In genomic region chr9:14909981-14910380, GRCm38 (mm10) we compare ENCODE assay signal across 23 mouse cellular contexts. TPM values are rescaled to one million over a fixed set of nuclear protein-coding genes. Genes with fewer than 3 reads are reported as not detected.
DNase-seq lines count a peak whose midpoint lies in the region; ATAC-seq lines count a peak whose summit lies in the region.
"Had no signal": no experiment of that assay in that cellular context is flagged by ENCODE, and none has a peak within 500 bp of the region (broad histone marks: within the 10 kb centered on the region; RNA-seq: fewer than 3 reads in every experiment).

No protein-coding gene starts in this region.

- 29% methylated on average over 5 of the region's 5 CpGs for WGBS in forebrain, embryonic 16.5 days
- WGBS in forebrain, embryonic 13.5 days: 25% methylated on average over 5 of the region's 5 CpGs
- whole genome bisulfite sequencing in hindbrain, embryonic 15.5 days: 13% methylated on average over 5 of the region's 5 CpGs
- 14% methylated on average over 5 of the region's 5 CpGs for WGBS in midbrain, embryonic 15.5 days

- no peak overlapping the region for H3K4me2 ChIP-seq in forebrain, embryonic 16.5 days (ENCODE audit: low read length)
- no peak overlapping the region for H3K4me2 ChIP-seq in forebrain, embryonic 13.5 days
- H3K4me2 ChIP-seq in hindbrain, embryonic 15.5 days: no peak overlapping the region
- no peak overlapping the region for H3K4me2 ChIP-seq in midbrain, embryonic 15.5 days
- H3K4me2 ChIP-seq: limb, embryonic 12.5 days; neural tube, embryonic 13.5 days had no signal

- H3K36me3 ChIP-seq in forebrain, embryonic 16.5 days (ENCODE audit: control insufficient read depth, insufficient read depth): no peaks in the 10 kb centered on the region
- H3K36me3 ChIP-seq in forebrain, embryonic 13.5 days (ENCODE audit: poor library complexity, severe bottlenecking): no peaks in the 10 kb centered on the region
- no peaks in the 10 kb centered on the region for H3K36me3 ChIP-seq in hindbrain, embryonic 15.5 days
- H3K36me3 ChIP-seq in midbrain, embryonic 15.5 days (replicated peaks): no peaks in the 10 kb centered on the region
- H3K36me3 ChIP-seq: heart, embryonic 10.5 days; limb, embryonic 12.5 days; neural tube, embryonic 13.5 days had no signal

- H3K4me1 ChIP-seq in forebrain, embryonic 16.5 days (replicated peaks; ENCODE audit: control insufficient read depth, insufficient read depth, low read length): no peaks in the 10 kb centered on the region
- 0 out of 2 replicates have a peak, but pooled peaks cover 5% of the 10 kb centered on the region for H3K4me1 ChIP-seq in forebrain, embryonic 13.5 days
- H3K4me1 ChIP-seq in hindbrain, embryonic 15.5 days (replicated peaks): peaks cover 13% of the 10 kb centered on the region
- peaks cover 13% of the 10 kb centered on the region for H3K4me1 ChIP-seq in midbrain, embryonic 15.5 days

- H3K9ac ChIP-seq in forebrain, embryonic 16.5 days (replicated peaks; ENCODE audit: low read depth, low read length): no peak overlapping the region
- no peak overlapping the region for H3K9ac ChIP-seq in forebrain, embryonic 13.5 days
- H3K9ac ChIP-seq in hindbrain, embryonic 15.5 days: no peak overlapping the region
- no peak overlapping the region for H3K9ac ChIP-seq in midbrain, embryonic 15.5 days
- H3K9ac ChIP-seq: limb, embryonic 12.5 days; liver, embryonic 14.5 days; neural tube, embryonic 13.5 days had no signal

- intact Hi-C loops in left cerebral cortex, postnatal 25 days (cut with DNase I): loop anchor here (5.0 kb wide), 1 partner anchor 72 kb away; no protein-coding TSS in a partner anchor

- H3K27ac ChIP-seq in forebrain, embryonic 16.5 days (ENCODE audit: low read length): no peak overlapping the region
- no peak overlapping the region for H3K27ac ChIP-seq in forebrain, embryonic 13.5 days
- no peak overlapping the region for H3K27ac ChIP-seq in hindbrain, embryonic 15.5 days (replicated peaks)
- H3K27ac ChIP-seq in midbrain, embryonic 15.5 days: no peak overlapping the region
- H3K27ac ChIP-seq: heart, embryonic 10.5 days; limb, embryonic 12.5 days; liver, embryonic 14.5 days; neural tube, embryonic 13.5 days had no signal

- no peaks in the 10 kb centered on the region for H3K9me3 ChIP-seq in forebrain, embryonic 16.5 days (ENCODE audit: control insufficient read depth, low read length)
- no peaks in the 10 kb centered on the region; the same call in 1 of the 2 replicates for H3K9me3 ChIP-seq in forebrain, embryonic 13.5 days (replicated peaks)
- H3K9me3 ChIP-seq in hindbrain, embryonic 15.5 days: no peaks in the 10 kb centered on the region
- H3K9me3 ChIP-seq in midbrain, embryonic 15.5 days: no peaks in the 10 kb centered on the region
- H3K9me3 ChIP-seq: heart, embryonic 10.5 days; limb, embryonic 12.5 days; neural tube, embryonic 13.5 days had no signal

- peak; percentile 54 for ATAC-seq in forebrain, embryonic 16.5 days
- ATAC-seq in forebrain, embryonic 13.5 days: no peak
- peak; percentile 34; the same call in 1 of the 2 replicates for ATAC-seq in hindbrain, embryonic 15.5 days (ENCODE audit: low FRiP score, low read depth)
- ATAC-seq in midbrain, embryonic 15.5 days (replicated peaks): peak; percentile 86
- ATAC-seq in megakaryocyte, adult 5-6 weeks (ENCODE audit: poor library complexity, severe bottlenecking): no peak

- H3K27me3 ChIP-seq in forebrain, embryonic 16.5 days (replicated peaks; ENCODE audit: control insufficient read depth, insufficient read depth, low read length): no peaks in the 10 kb centered on the region
- no peaks in the 10 kb centered on the region for H3K27me3 ChIP-seq in forebrain, embryonic 13.5 days
- H3K27me3 ChIP-seq in hindbrain, embryonic 15.5 days: no peaks in the 10 kb centered on the region
- no peaks in the 10 kb centered on the region for H3K27me3 ChIP-seq in midbrain, embryonic 15.5 days (replicated peaks)
- H3K27me3 ChIP-seq: limb, embryonic 12.5 days; neural tube, embryonic 13.5 days had no signal

- DNase-seq in R1 (ENCODE audit: low read depth, low spot score): peak; percentile 15
- DNase-seq in adrenal gland, postnatal 14 days: no peak
- DNase-seq in left cerebral cortex, postnatal 25 days (ENCODE audit: low spot score in 2 of 2): no peak
- DNase-seq: adrenal gland, postnatal 10 days; cerebellum, adult 9-11 months; gastrocnemius, postnatal 10 days; heart, postnatal 10 days; kidney, adult 9 months; kidney, postnatal 36 days; layer of hippocampus, adult 9-11 months; right cerebral cortex, postnatal 4 days had no signal

- no peak overlapping the region for H3K4me3 ChIP-seq in forebrain, embryonic 16.5 days (replicated peaks; ENCODE audit: low read length)
- no peak overlapping the region for H3K4me3 ChIP-seq in forebrain, embryonic 13.5 days
- H3K4me3 ChIP-seq in hindbrain, embryonic 15.5 days: no peak overlapping the region
- H3K4me3 ChIP-seq in midbrain, embryonic 15.5 days: no peak overlapping the region
- H3K4me3 ChIP-seq: heart, embryonic 10.5 days; limb, embryonic 12.5 days; neural tube, embryonic 13.5 days had no signal

RNA-seq across cellular contexts. Expression of gene Izumo1r, which starts 6.2 kb away (rescaled TPM):
- polyA plus RNA-seq in forebrain, embryonic 16.5 days (2015; fragmentation: Nextera tagmentation; extraction: Ambion mirVana): not detected in 2 replicates
- not detected in 2 replicates for polyA plus RNA-seq in forebrain, embryonic 13.5 days (2015; fragmentation: Nextera tagmentation; extraction: Ambion mirVana)
- not detected in 2 replicates for polyA plus RNA-seq in hindbrain, embryonic 15.5 days (2015; fragmentation: Nextera tagmentation; extraction: Ambion mirVana)
- not detected in 2 replicates for polyA plus RNA-seq in midbrain, embryonic 15.5 days (2015; fragmentation: Nextera tagmentation; extraction: Ambion mirVana)
- 2.4 TPM in 1 of 2 replicates, not detected in the other for total RNA-seq in adrenal gland, postnatal 14 days (2021)
- not detected for total RNA-seq in left cerebral cortex, postnatal 25 days (2021)
- 0.50 TPM in 1 of 2 replicates, not detected in the other for total RNA-seq in megakaryocyte, adult 5-6 weeks (2015)
- 0.48 and 0.77 TPM in 2 replicates for total RNA-seq in megakaryocyte, adult 5-6 weeks (2017)
- total RNA-seq: gastrocnemius, postnatal 10 days; heart, postnatal 10 days; left cerebral cortex, adult 8-10 months; megakaryocyte progenitor cell, adult 5-6 weeks had no signal
- polyA plus RNA-seq: intestine, embryonic 14.5 days; limb, embryonic 12.5 days; liver, embryonic 14.5 days; neural tube, embryonic 13.5 days had no signal

RNA-seq across cellular contexts. Expression of gene Gpr83, which starts 50.0 kb away (rescaled TPM):
- polyA plus RNA-seq in forebrain, embryonic 16.5 days (2015; fragmentation: Nextera tagmentation; extraction: Ambion mirVana): 1.4 and 2.0 TPM in 2 replicates
- 0.45 and 0.49 TPM in 2 replicates for polyA plus RNA-seq in forebrain, embryonic 13.5 days (2015; fragmentation: Nextera tagmentation; extraction: Ambion mirVana)
- polyA plus RNA-seq in hindbrain, embryonic 15.5 days (2015; fragmentation: Nextera tagmentation; extraction: Ambion mirVana): 1.6 TPM in 2 replicates
- 3.1 and 3.3 TPM in 2 replicates for polyA plus RNA-seq in midbrain, embryonic 15.5 days (2015; fragmentation: Nextera tagmentation; extraction: Ambion mirVana)
- total RNA-seq in adrenal gland, postnatal 14 days (2021): 0.23 TPM in 1 of 2 replicates, not detected in the other
- 10 to 100 TPM; 19.5 to 30.2 TPM for total RNA-seq in left cerebral cortex, postnatal 25 days (2021)
- total RNA-seq in megakaryocyte, adult 5-6 weeks (2015): not detected in 2 replicates
- total RNA-seq in megakaryocyte, adult 5-6 weeks (2017): not detected in 2 replicates
- total RNA-seq: megakaryocyte progenitor cell, adult 5-6 weeks had no signal
- polyA plus RNA-seq: heart, embryonic 10.5 days; liver, embryonic 14.5 days had no signal

Comparison
In these comparisons a context has a peak if more than half of its experiments do, and no peak if none do; other contexts are left out.
1. ATAC-seq: peak in forebrain, embryonic 16.5 days (single experiment), hindbrain, embryonic 15.5 days (single experiment) and midbrain, embryonic 15.5 days (single experiment); none in forebrain, embryonic 13.5 days (single experiment) and megakaryocyte, adult 5-6 weeks (single experiment).